Mouse (Mus musculus) spleen, adult 2 months (tissue): ENCODE data around the gene Sh2b3. TPM values are rescaled to one million over a fixed set of nuclear protein-coding genes. Genes with fewer than 3 reads are reported as not detected.

Experiments
- DNase-seq, 2 experiments: peaks; one replicate each; pipeline versions ENCODE4 v3.0.0 to v3.0.0-alpha.2; 2012 to 2021; ENCODE audit warnings: low spot score in 2 of 2, low read depth in 1 of 2
- H3K27ac ChIP-seq: fragments of 200-500 bp; 2 replicates; pipeline ENCODE4 v1.5.1; 2012; ENCODE audit warnings: low read length, inconsistent platforms; ENCODE audit not compliant: insufficient read depth
- H3K27me3 ChIP-seq: fragments of 200-500 bp; 2 replicates; pipeline ENCODE4 v1.6.1; 2012; ENCODE audit warnings: mild to moderate bottlenecking, moderate library complexity, low read length, inconsistent platforms; ENCODE audit not compliant: control insufficient read depth, insufficient read depth
- H3K36me3 ChIP-seq: fragments of 200-500 bp; 2 replicates; pipeline ENCODE4 v1.6.1; 2012; ENCODE audit warnings: mild to moderate bottlenecking, low read length, inconsistent platforms; ENCODE audit not compliant: control insufficient read depth, insufficient read depth
- H3K4me1 ChIP-seq: fragments of 200-500 bp; 2 replicates; pipeline ENCODE4 v1.6.1; 2011; ENCODE audit warnings: inconsistent platforms; ENCODE audit not compliant: control insufficient read depth, insufficient read depth, insufficient read length
- H3K4me3 ChIP-seq: fragments of 200-500 bp; 2 replicates; pipeline ENCODE4 v1.5.1; 2011; ENCODE audit warnings: mild to moderate bottlenecking, inconsistent platforms; ENCODE audit not compliant: insufficient read depth, insufficient read length; ENCODE audit errors: extremely low read depth
- CTCF ChIP-seq: fragments of 200-500 bp; IDR thresholded peaks from 2 replicates; pipeline ENCODE4 v1.5.1; 2011; ENCODE audit warnings: mild to moderate bottlenecking, inconsistent platforms; ENCODE audit not compliant: insufficient read depth, insufficient read length, insufficient replicate concordance; ENCODE audit errors: extremely low read depth
- POLR2A ChIP-seq: fragments of 200-500 bp; IDR thresholded peaks from 2 replicates; pipeline ENCODE4 v1.6.1; 2011; ENCODE audit warnings: low read depth, low read length, inconsistent platforms
- WGBS: fragments of 180-500 bp; shearing (Covaris S2); methylation state at CpG from one replicate; pipeline ENCODE4 v1.1.7; 2018; 5-methylcytosine and 5-hydroxymethylcytosine counted together
- polyA plus RNA-seq: library from polyadenylated mRNA; depleted of rRNA; stranded (reverse); fragments of >200 nt; gene quantifications from 2 replicates; pipeline ENCODE4 v1.2.3, GENCODE M21; 2012

Gene Sh2b3
- polyA plus RNA-seq, 1 experiment, result 118 TPM

- TF ChIP-seq CTCF (no peak), POLR2A (no peak)
- H3K27ac ChIP-seq, result no peak overlapping the region
- no peaks in the 10 kb centered on the region for H3K4me1 ChIP-seq
- no peak for DNase-seq
- whole genome bisulfite sequencing, result 90% methylated on average over 13 of the region's 13 CpGs
- no peaks in the 10 kb centered on the region for H3K27me3 ChIP-seq
- no peak overlapping the region for H3K4me3 ChIP-seq
- no peaks in the 10 kb centered on the region for H3K36me3 ChIP-seq
Observed at GRCm38 (mm10) chr5:121871515-121872030, 34.1 kb upstream of the Sh2b3 start.

- Histone ChIP-seq H3K4me1 (no peaks in the 10 kb centered on the region), H3K27me3 (no peaks in the 10 kb centered on the region), H3K36me3 (no peaks in the 10 kb centered on the region), H3K4me3 (no peak overlapping the region), H3K27ac (no peak overlapping the region)
- no peak for DNase-seq
- TF ChIP-seq POLR2A (no peak), CTCF (no peak)
- 53% methylated on average over 6 of the region's 6 CpGs for WGBS
Observed at GRCm38 (mm10) chr5:121870832-121871231, 33.4 kb upstream of the Sh2b3 start.

GRCm38 (mm10) chr5:121867963-121868362 lies 30.5 kb upstream of the Sh2b3 start:
- Histone ChIP-seq H3K36me3 (no peaks in the 10 kb centered on the region), H3K27ac (no peak overlapping the region), H3K4me3 (no peak overlapping the region), H3K27me3 (no peaks in the 10 kb centered on the region), H3K4me1 (no peaks in the 10 kb centered on the region)
- TF ChIP-seq POLR2A, result no peak
- TF ChIP-seq CTCF, result no peak
- WGBS, result 81% methylated on average over 5 of the region's 5 CpGs
- no peak for DNase-seq

- Histone ChIP-seq H3K27me3 (no peaks in the 10 kb centered on the region), H3K4me3 (no peak overlapping the region), H3K27ac (no peak overlapping the region), H3K4me1 (no peaks in the 10 kb centered on the region), H3K36me3 (no peaks in the 10 kb centered on the region)
- TF ChIP-seq CTCF (no peak), POLR2A (no peak)
- WGBS, result 46% methylated on average over 10 of the region's 11 CpGs
- DNase-seq, result no peak
Observed at GRCm38 (mm10) chr5:121864330-121864729, 26.9 kb upstream of the Sh2b3 start.

- H3K27me3 ChIP-seq, result no peaks in the 10 kb centered on the region
- DNase-seq, result no peak
- H3K4me1 ChIP-seq, result no peaks in the 10 kb centered on the region
- WGBS, result 55% methylated on average over 5 of the region's 5 CpGs
- H3K36me3 ChIP-seq, result no peaks in the 10 kb centered on the region
- TF ChIP-seq CTCF, result no peak
- TF ChIP-seq POLR2A, result no peak
- H3K27ac ChIP-seq, result no peak overlapping the region
- H3K4me3 ChIP-seq, result no peak overlapping the region
Observed at GRCm38 (mm10) chr5:121861964-121862363, 24.5 kb upstream of the Sh2b3 start.

GRCm38 (mm10) chr5:121858427-121858826 lies 21.0 kb upstream of the Sh2b3 start:
- 92% methylated on average over 12 of the region's 12 CpGs for WGBS
- Histone ChIP-seq H3K27me3 (no peaks in the 10 kb centered on the region), H3K4me1 (no peaks in the 10 kb centered on the region), H3K36me3 (no peaks in the 10 kb centered on the region), H3K4me3 (no peak overlapping the region), H3K27ac (no peak overlapping the region)
- DNase-seq, result no peak
- TF ChIP-seq CTCF, result no peak
- no peak for TF ChIP-seq POLR2A

GRCm38 (mm10) chr5:121856740-121857139 lies 19.3 kb upstream of the Sh2b3 start:
- DNase-seq, result no peak
- TF ChIP-seq CTCF, result no peak
- TF ChIP-seq POLR2A, result no peak
- Histone ChIP-seq H3K27ac (no peak overlapping the region), H3K27me3 (no peaks in the 10 kb centered on the region), H3K36me3 (no peaks in the 10 kb centered on the region), H3K4me3 (no peak overlapping the region), H3K4me1 (no peaks in the 10 kb centered on the region)
- WGBS, result 86% methylated on average over 11 of the region's 11 CpGs

GRCm38 (mm10) chr5:121854768-121855167 lies 17.3 kb upstream of the Sh2b3 start:
- Histone ChIP-seq H3K27me3 (no peaks in the 10 kb centered on the region), H3K36me3 (no peaks in the 10 kb centered on the region), H3K4me1 (no peaks in the 10 kb centered on the region; the same call in 1 of the 2 replicates), H3K4me3 (no peak overlapping the region), H3K27ac (no peak overlapping the region)
- no peak for DNase-seq
- 87% methylated on average over 10 of the region's 10 CpGs for WGBS
- TF ChIP-seq CTCF (no peak), POLR2A (no peak)
